Mouse (Mus musculus) ES-Bruce4 (cell line): ENCODE measurements around the gene Rps2.

Experiments
- CTCF ChIP-seq: IDR thresholded peaks from one replicate; pipeline ENCODE4 v1.8.1; 2011; ENCODE audit warnings: low read depth, low read length
- EP300 ChIP-seq: IDR thresholded peaks from 2 replicates; pipeline ENCODE4 v1.6.1; 2011; ENCODE audit warnings: low read depth, low read length; ENCODE audit not compliant: insufficient read depth
- POLR2A ChIP-seq: IDR thresholded peaks from one replicate; pipeline ENCODE4 v1.8.1; 2011; ENCODE audit warnings: low read length; ENCODE audit not compliant: insufficient read depth

DNA sequence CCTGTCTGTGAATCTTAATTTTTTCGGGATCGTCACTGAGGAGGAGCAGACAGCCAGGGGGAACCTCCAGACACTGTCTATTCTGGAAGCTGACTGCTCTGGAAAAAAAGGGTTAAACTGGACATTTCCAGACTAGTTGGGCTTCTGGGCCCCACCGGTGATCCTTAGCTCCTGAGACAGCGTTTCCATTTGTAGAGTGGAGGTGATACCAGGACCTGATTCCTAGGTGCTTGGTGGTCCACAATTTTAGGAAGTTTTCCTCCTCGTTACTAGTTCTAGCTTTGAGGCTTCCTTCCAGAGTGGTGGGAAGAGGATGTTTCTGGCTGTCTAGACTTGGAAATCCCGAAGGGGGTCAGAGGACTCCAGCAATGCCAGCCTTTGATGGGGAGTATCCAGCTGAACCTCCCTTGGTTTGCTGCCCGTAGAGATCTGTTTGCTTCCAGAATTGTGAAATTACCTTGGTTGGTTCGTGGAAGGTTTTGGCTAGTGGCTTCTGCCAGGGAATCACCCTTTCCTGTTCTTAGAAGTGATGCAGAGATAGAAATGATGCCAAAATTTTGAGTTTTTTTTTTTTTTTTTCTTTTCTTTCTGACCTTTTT lies 47.6 kb upstream of the Rps2 start:
- TF ChIP-seq CTCF, result no peak
- no peak for TF ChIP-seq POLR2A
- no peak for TF ChIP-seq EP300
